Mouse (Mus musculus): Measurements from ENCODE around the gene Gm13178. TPM values are rescaled to one million over a fixed set of nuclear protein-coding genes. Genes with fewer than 3 reads are reported as not detected.

Gene Gm13178
- polyA plus RNA-seq (2015; fragmentation: Nextera tagmentation; extraction: Ambion mirVana) = 0.36 TPM in 1 of 2 replicates, not detected in the other

DNA sequence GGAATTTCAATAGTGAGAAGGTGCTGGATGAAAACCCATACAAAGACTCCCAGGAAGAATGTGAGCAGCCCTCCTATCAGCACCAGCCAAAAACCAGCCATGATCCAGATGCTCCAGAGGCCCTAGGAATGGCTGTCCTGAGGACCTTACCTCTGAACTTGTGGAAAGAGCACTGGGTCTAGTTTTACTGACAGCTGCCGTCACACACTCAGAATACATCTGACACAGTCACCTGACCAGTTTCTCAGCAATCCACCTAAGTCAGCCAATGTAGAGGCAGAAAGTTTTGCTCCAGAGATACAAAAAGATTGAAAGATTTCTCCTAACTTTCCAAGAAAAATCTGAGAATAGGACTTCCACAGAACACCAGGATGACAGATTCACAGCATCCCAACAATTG, at the start of gene Gm13178:
Gene Gm13178 (minus strand): TSS at position 101 of the 400 bp plus-strand sequence.
- Histone ChIP-seq H3K4me3 (ENCODE audit: low read length) (no peak within 1 kb of the TSS), H3K4me1 (ENCODE audit: control insufficient read depth, insufficient read depth, low read length) (no peaks in the 10 kb centered on the region), H3K9ac (ENCODE audit: low read depth, low read length) (no peak within 1 kb of the TSS), H3K9me3 (ENCODE audit: control insufficient read depth, low read length) (no peaks in the 10 kb centered on the region), H3K27me3 (replicated peaks; ENCODE audit: control insufficient read depth, insufficient read depth, low read length) (no peaks in the 10 kb centered on the region), H3K36me3 (ENCODE audit: control insufficient read depth, insufficient read depth, low read length) (no peaks in the 10 kb centered on the region), H3K27ac (ENCODE audit: low read length) (no peak within 1 kb of the TSS), H3K4me2 (ENCODE audit: low read depth, low read length) (no peak within 1 kb of the TSS)
- 88% methylated on average over 1 of the region's 1 CpGs for WGBS
- ATAC-seq = no peak

DNA sequence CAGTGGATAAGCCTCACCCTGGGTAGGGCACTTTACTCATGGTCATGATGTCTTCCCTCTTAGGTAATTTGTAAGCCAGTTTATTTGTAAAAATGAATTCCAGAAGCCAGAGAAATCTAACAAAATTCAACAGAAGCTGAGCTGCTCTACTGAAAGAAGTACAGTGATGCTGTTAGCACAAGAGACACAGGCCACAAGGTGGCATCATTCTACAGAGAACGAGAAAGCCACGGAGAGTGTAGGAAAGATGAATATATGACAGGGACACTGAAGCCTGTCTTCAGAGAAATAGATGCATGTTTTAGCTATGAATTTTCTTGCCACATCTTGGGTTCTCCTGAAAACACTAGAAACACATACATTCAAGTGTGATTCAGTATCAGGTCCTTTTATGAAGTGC, 44.5 kb upstream of the Gm13178 start:
- Histone ChIP-seq H3K4me1 (ENCODE audit: control insufficient read depth, insufficient read depth, low read length) (no peaks in the 10 kb centered on the region), H3K4me2 (ENCODE audit: low read depth, low read length) (no peak overlapping the region), H3K27me3 (replicated peaks; ENCODE audit: control insufficient read depth, insufficient read depth, low read length) (no peaks in the 10 kb centered on the region), H3K4me3 (ENCODE audit: low read length) (no peak overlapping the region), H3K9ac (ENCODE audit: low read depth, low read length) (no peak overlapping the region), H3K36me3 (ENCODE audit: control insufficient read depth, insufficient read depth, low read length) (no peaks in the 10 kb centered on the region), H3K27ac (ENCODE audit: low read length) (no peak overlapping the region), H3K9me3 (ENCODE audit: control insufficient read depth, low read length) (no peaks in the 10 kb centered on the region)
- WGBS = 16% methylated on average over 2 of the region's 2 CpGs
- no peak for ATAC-seq

DNA sequence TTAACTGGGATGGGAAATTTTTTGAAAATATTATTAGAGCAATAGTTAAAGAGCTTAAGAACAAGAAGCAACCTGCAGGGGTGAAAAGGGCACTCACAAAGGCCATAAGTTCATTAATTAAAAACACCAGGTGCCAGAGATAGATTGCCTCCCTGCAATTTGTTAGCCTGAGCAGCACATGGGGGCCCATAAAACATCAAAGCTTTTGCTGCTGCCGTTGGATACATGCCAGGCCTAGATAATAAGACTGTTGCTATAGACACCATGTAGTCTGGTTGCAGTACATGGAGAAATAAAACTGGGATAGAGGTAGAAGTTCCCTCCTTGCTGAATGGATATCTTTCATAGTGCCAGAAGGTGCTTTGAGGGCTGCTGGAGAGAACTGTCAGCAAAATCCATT, 27.9 kb upstream of the Gm13178 start:
- Histone ChIP-seq H3K4me2 (ENCODE audit: low read depth, low read length) (no peak overlapping the region), H3K27me3 (replicated peaks; ENCODE audit: control insufficient read depth, insufficient read depth, low read length) (no peaks in the 10 kb centered on the region), H3K27ac (ENCODE audit: low read length) (no peak overlapping the region), H3K4me3 (ENCODE audit: low read length) (no peak overlapping the region), H3K9ac (ENCODE audit: low read depth, low read length) (no peak overlapping the region), H3K4me1 (ENCODE audit: control insufficient read depth, insufficient read depth, low read length) (no peaks in the 10 kb centered on the region), H3K9me3 (ENCODE audit: control insufficient read depth, low read length) (no peaks in the 10 kb centered on the region), H3K36me3 (ENCODE audit: control insufficient read depth, insufficient read depth, low read length) (no peaks in the 10 kb centered on the region)
- ATAC-seq = peak; percentile 98
- 0% methylated on average over 1 of the region's 1 CpGs for WGBS

DNA sequence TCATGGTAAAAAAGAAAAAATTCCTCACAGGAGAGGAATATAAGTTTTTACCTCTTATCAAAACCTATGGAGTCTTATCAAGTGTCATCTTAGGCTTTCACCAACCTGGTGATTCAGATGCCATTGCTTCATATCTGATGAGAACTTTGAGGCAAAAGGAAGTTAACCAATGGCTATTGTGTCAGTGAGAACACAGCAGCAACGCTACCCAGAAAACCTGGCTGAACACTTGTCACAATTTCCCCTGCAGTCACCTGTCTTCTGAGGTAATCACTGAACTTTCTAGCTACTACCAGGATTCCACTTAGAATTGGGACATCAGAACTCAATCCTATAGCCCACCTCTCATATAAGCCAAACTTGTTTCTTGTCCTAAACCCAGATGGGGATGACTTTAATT, 1.5 kb downstream of the Gm13178 start:
- no peak for ATAC-seq
- Histone ChIP-seq H3K27ac (ENCODE audit: low read length) (no peak overlapping the region), H3K4me3 (ENCODE audit: low read length) (no peak overlapping the region), H3K4me1 (ENCODE audit: control insufficient read depth, insufficient read depth, low read length) (no peaks in the 10 kb centered on the region), H3K9ac (ENCODE audit: low read depth, low read length) (no peak overlapping the region), H3K4me2 (ENCODE audit: low read depth, low read length) (no peak overlapping the region), H3K9me3 (ENCODE audit: control insufficient read depth, low read length) (no peaks in the 10 kb centered on the region), H3K36me3 (ENCODE audit: control insufficient read depth, insufficient read depth, low read length) (no peaks in the 10 kb centered on the region), H3K27me3 (replicated peaks; ENCODE audit: control insufficient read depth, insufficient read depth, low read length) (no peaks in the 10 kb centered on the region)
- WGBS = 76% methylated on average over 1 of the region's 1 CpGs

DNA sequence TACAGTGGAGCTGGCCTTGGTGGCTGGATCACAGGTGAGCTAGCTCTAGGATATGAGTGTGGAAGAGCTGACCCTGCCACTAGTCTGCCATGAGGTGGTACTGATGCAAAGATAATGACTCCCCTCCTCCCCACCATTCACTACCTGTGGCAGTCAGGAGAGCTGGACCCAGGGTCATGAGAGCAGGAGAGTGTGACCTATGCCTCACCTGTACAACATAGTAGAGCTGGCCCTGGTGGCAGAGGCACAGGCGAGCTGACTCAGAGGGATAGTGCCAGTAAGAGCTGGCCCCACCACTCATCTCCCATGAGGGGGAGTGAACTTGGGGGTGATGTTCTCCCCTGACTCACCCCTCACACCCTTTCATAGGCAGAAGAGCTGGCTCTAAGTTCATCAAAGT, 2.9 kb downstream of the Gm13178 start:
- Histone ChIP-seq H3K4me2 (ENCODE audit: low read depth, low read length) (no peak overlapping the region), H3K9me3 (ENCODE audit: control insufficient read depth, low read length) (no peaks in the 10 kb centered on the region), H3K27ac (ENCODE audit: low read length) (no peak overlapping the region), H3K36me3 (ENCODE audit: control insufficient read depth, insufficient read depth, low read length) (no peaks in the 10 kb centered on the region), H3K4me3 (ENCODE audit: low read length) (no peak overlapping the region), H3K27me3 (replicated peaks; ENCODE audit: control insufficient read depth, insufficient read depth, low read length) (no peaks in the 10 kb centered on the region), H3K4me1 (ENCODE audit: control insufficient read depth, insufficient read depth, low read length) (no peaks in the 10 kb centered on the region), H3K9ac (ENCODE audit: low read depth, low read length) (no peak overlapping the region)
- no peak for ATAC-seq
- WGBS = 71% methylated on average over 1 of the region's 1 CpGs

DNA sequence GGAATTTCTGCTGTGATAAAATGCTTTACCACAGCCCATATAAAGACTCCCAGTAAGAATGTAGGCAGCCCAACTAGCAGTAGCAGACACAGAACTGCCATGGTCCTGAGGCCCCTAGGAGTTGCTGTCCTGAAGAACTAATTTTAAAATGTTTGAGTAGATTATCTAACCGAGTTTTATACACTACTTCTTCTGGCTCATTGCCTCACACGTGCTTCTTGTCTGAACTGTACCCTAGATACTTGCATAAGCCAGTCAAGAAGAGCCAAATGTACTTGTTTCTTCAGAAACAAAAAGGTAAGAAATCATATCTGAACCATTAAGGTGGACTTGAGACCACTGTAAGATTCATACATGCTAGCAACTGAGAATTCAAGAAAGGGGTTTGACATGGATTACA, 34.9 kb downstream of the Gm13178 start, which contains the start of gene Gm436:
Gene Gm436 (minus strand): TSS at position 101 of the 400 bp plus-strand sequence.
- Histone ChIP-seq H3K27me3 (replicated peaks; ENCODE audit: control insufficient read depth, insufficient read depth, low read length) (no peaks in the 10 kb centered on the region), H3K9me3 (ENCODE audit: control insufficient read depth, low read length) (no peaks in the 10 kb centered on the region), H3K9ac (ENCODE audit: low read depth, low read length) (no peak within 1 kb of the TSS), H3K27ac (ENCODE audit: low read length) (no peak within 1 kb of the TSS), H3K36me3 (ENCODE audit: control insufficient read depth, insufficient read depth, low read length) (no peaks in the 10 kb centered on the region), H3K4me2 (ENCODE audit: low read depth, low read length) (no peak within 1 kb of the TSS), H3K4me1 (ENCODE audit: control insufficient read depth, insufficient read depth, low read length) (no peaks in the 10 kb centered on the region), H3K4me3 (ENCODE audit: low read length) (no peak within 1 kb of the TSS)
- no peak for ATAC-seq
- 53% methylated on average over 2 of the region's 2 CpGs for WGBS

Other genes starting within 250 kb of the Gm13178 start
- gene 9430007A20Rik, start 201.6 kb downstream of the Gm13178 start, polyA plus RNA-seq (2015; fragmentation: Nextera tagmentation; extraction: Ambion mirVana) = not detected in 2 replicates
- not detected in 2 replicates for gene Gm13124, start 156.3 kb downstream of the Gm13178 start, polyA plus RNA-seq (2015; fragmentation: Nextera tagmentation; extraction: Ambion mirVana)
- not detected in 2 replicates for gene Aadacl4, start 107.7 kb downstream of the Gm13178 start, polyA plus RNA-seq (2015; fragmentation: Nextera tagmentation; extraction: Ambion mirVana)
- gene Gm436, start 35.0 kb downstream of the Gm13178 start, polyA plus RNA-seq (2015; fragmentation: Nextera tagmentation; extraction: Ambion mirVana) = not detected in 2 replicates
- 0.45 and 0.61 TPM in 2 replicates for gene Gm438, start 65.2 kb upstream of the Gm13178 start, polyA plus RNA-seq (2015; fragmentation: Nextera tagmentation; extraction: Ambion mirVana)
- 122 and 132 TPM in 2 replicates for gene Dhrs3, start 171.4 kb upstream of the Gm13178 start, polyA plus RNA-seq (2015; fragmentation: Nextera tagmentation; extraction: Ambion mirVana)